Mouse (Mus musculus): ENCODE data around the gene Slc26a8. TPM values are rescaled to one million over a fixed set of nuclear protein-coding genes. Genes with fewer than 3 reads are reported as not detected.

Gene Slc26a8
- total RNA-seq, 2 experiments from 2014 or later: 2.7 to 3.4 TPM

GRCm38 (mm10) chr17:28600780-28601179 lies 89.3 kb downstream of the Slc26a8 start:
- DNase-seq (ENCODE audit: low spot score in 2 of 2): no peak

GRCm38 (mm10) chr17:28593965-28594364 lies 96.1 kb downstream of the Slc26a8 start:
- DNase-seq (ENCODE audit: low spot score in 2 of 2): no peak

- peak; percentile 57 to 64 for DNase-seq (ENCODE audit: low spot score in 2 of 2)
These were observed 97.0 kb downstream of the Slc26a8 start for GRCm38 (mm10) chr17:28592998-28593397.

GRCm38 (mm10) chr17:28591476-28591875 lies 98.6 kb downstream of the Slc26a8 start:
- DNase-seq (ENCODE audit: low spot score in 2 of 2): no peak

DNA sequence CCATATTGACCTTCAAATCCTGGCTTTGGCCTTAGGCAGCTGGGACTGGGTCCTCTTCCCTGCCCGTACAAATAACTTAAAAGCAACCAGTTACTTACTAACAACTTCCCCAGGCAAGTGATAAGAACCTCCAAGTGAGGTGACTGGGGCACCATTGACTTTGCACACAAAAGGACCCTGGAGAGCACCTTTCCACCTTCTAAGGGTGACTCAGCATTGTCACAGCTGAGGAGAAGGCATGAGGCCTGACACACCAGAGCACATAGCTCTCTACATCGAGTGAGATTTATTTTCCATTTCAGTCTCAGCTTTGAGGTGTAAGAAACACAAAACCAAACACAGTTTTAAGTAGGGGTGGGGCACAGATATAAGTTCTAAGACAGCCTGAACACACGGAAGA lies 99.4 kb downstream of the Slc26a8 start:
- no peak for DNase-seq (ENCODE audit: low spot score in 2 of 2)

- no peak for DNase-seq (ENCODE audit: low spot score in 2 of 2)
These were observed 101.4 kb downstream of the Slc26a8 start for GRCm38 (mm10) chr17:28588591-28588990.

Other genes starting within 250 kb of the Slc26a8 start
- 100 to 1,000 TPM in 1 of 2 experiments, 10 to 100 TPM in 1; 95.8 to 104 TPM for gene Fkbp5, start 172.7 kb downstream of the Slc26a8 start, total RNA-seq (2021)
- gene Armc12, start 159.4 kb downstream of the Slc26a8 start, total RNA-seq (2021): under 1 TPM in 1 of 2 experiments, not detected in 1; 0.22 TPM
- not detected for gene Clpsl2, start 140.8 kb downstream of the Slc26a8 start, total RNA-seq (2021)
- 1,000 to 10,000 TPM in 1 of 2 experiments, under 1 TPM in 1; 0.56 to 1,299 TPM for gene Clps, start 129.5 kb downstream of the Slc26a8 start, total RNA-seq (2021)
- gene Lhfpl5, start 114.6 kb downstream of the Slc26a8 start, total RNA-seq (2021): 1 to 10 TPM; 2.5 to 3.2 TPM
- gene Srpk1, start 67.5 kb downstream of the Slc26a8 start, total RNA-seq (2021): 10 to 100 TPM; 60.9 to 78.4 TPM
- gene Mapk14, start 1.1 kb upstream of the Slc26a8 start, total RNA-seq (2021): 10 to 100 TPM; 74.0 to 78.0 TPM
- gene AC170998.1, start 35.9 kb upstream of the Slc26a8 start, total RNA-seq (2021): 1 to 10 TPM; 2.5 to 3.8 TPM
- gene Mapk13, start 79.1 kb upstream of the Slc26a8 start, total RNA-seq (2021): 10 to 100 TPM; 72.1 to 75.4 TPM
- 10 to 100 TPM; 81.7 to 89.0 TPM for gene Brpf3, start 110.9 kb upstream of the Slc26a8 start, total RNA-seq (2021)
- gene Pnpla1, start 168.2 kb upstream of the Slc26a8 start, total RNA-seq (2021): under 1 TPM; 0.06 to 0.11 TPM
- under 1 TPM; 0.11 TPM for gene 4930539E08Rik, start 225.1 kb upstream of the Slc26a8 start, total RNA-seq (2021)

All from adrenal gland, postnatal 4 days (tissue).